In the genomic region with DNA sequence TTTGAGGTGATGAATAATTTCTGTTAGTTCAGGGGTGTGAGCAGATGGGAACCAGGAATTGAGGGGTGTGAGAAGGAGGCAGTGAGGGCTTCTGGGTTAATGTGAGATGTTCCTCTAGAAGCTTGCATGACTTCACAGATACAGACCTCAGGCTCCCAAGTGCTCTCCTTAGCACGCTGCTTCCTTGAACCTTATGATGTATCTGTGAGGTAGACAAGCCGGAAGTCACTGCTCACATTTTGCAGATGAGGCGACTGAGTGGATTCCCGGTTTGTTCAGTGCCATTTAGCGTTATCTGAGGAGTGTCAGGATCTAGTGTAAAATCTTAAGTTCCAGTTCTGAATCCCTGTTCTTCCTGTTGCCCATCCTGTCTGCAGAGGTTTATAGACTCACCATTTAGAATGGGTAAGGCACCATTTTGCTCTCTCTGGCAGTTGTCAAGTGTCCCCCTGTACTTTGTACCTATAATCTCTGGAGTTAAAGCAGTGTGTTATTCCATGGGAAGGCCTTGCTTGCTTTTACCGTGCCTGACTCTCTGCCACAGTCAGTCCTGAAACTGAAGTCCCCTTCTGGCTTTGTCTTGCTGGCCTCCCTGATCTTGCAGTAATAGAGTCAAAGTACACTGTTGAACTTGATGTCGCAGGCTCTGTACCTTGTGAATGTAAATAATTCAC, we compare ENCODE assay signal across 1 mouse cellular context.
TF ChIP-seq lines count a peak whose summit lies in the region.

No protein-coding gene starts in this region.

TF ChIP-seq in CH12.LX, 34 proteins besides CTCF, POLR2A, EP300 and RAD21 (continued from another document):
- TF ChIP-seq IRF4 (IDR thresholded peaks at IDR 0.05; ENCODE audit: low read depth, low read length) (no peak), JUND (conservative IDR thresholded peaks at IDR 0.05; ENCODE audit: low read depth, low read length) (no peak), CHD1 (IDR thresholded peaks at IDR 0.05; ENCODE audit: low read depth, low read length) (no peak), MAX (IDR thresholded peaks at IDR 0.05; ENCODE audit: low read length) (no peak), ZC3H11A (IDR thresholded peaks at IDR 0.05; ENCODE audit: low read depth, low read length) (no peak), NELFE (IDR thresholded peaks at IDR 0.05; ENCODE audit: low read depth, low read length) (no peak), USF2 (conservative IDR thresholded peaks at IDR 0.05; ENCODE audit: low read depth, low read length) (no peak), GABPA (IDR thresholded peaks at IDR 0.05; ENCODE audit: insufficient replicate concordance, low read depth, low read length) (no peak)
